In the genomic region with DNA sequence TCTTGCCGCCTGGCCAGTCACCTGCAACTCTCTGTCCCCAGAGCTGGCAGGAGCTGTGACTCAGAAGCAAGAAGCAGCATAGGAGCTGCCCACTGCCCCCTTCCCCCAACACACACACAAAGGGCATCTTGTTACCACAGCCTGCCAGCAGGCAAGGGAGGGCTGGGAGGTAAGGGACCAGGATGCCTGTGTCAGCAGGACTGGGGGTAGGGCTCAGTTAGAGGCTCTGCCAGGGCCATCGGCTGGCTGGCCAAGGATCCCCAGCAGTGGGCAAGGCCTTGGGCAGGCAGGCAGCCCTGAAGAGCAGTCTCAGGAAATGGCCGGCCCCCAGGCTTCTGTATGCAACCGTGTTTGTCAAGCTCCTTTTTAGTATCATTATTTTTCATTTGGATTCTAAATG, we compare ENCODE assay signal across 7 mouse cellular contexts.
DNase-seq lines count a peak whose midpoint lies in the region; ATAC-seq lines count a peak whose summit lies in the region.

No protein-coding gene starts in this region.

- no peaks in the 10 kb centered on the region for H3K36me3 ChIP-seq in hindbrain, embryonic 14.5 days (replicated peaks; ENCODE audit: control insufficient read depth, insufficient read depth)

- H3K4me2 ChIP-seq in hindbrain, embryonic 14.5 days (replicated peaks) = no peak overlapping the region

- H3K4me1 ChIP-seq in hindbrain, embryonic 14.5 days (replicated peaks; ENCODE audit: control insufficient read depth, insufficient read depth, low read length) = peaks cover 29% of the 10 kb centered on the region; the same call in 1 of the 2 replicates

- 37% methylated on average over 4 of the region's 4 CpGs for WGBS in hindbrain, embryonic 14.5 days

- peak; percentile 87 to 90 for DNase-seq in adrenal gland, adult (ENCODE audit: inconsistent age in 2 of 2, low spot score in 1 of 2)
- DNase-seq in cerebellum, adult 11-12 months = peak; percentile 90
- DNase-seq in hindbrain, embryonic 14.5 days (ENCODE audit: low spot score) = peak; percentile 33
- DNase-seq in left cerebral cortex, adult 18-20 months (ENCODE audit: low spot score in 2 of 2) = peak; percentile 20 to 33
- peak; percentile 42 for DNase-seq in retina, embryonic 14.5 days (ENCODE audit: low spot score)
- no peak for DNase-seq in c-Kit-positive CD71-positive TER-119-positive erythroid progenitor cells, embryonic 14.5 days (ENCODE audit: low spot score)

- H3K27ac ChIP-seq in hindbrain, embryonic 14.5 days = peak overlapping the region; percentile 63

- peak overlapping the region; percentile 39; the same call in 1 of the 2 replicates for H3K9ac ChIP-seq in hindbrain, embryonic 14.5 days

- ATAC-seq in frontal cortex, adult (ENCODE audit: low TSS enrichment) = peak; percentile 72
- peak; percentile 80; the same call in 1 of the 2 replicates for ATAC-seq in hindbrain, embryonic 14.5 days (ENCODE audit: low FRiP score)

- H3K4me3 ChIP-seq in hindbrain, embryonic 14.5 days (replicated peaks; ENCODE audit: low read length) = no peak overlapping the region

- H3K27me3 ChIP-seq in hindbrain, embryonic 14.5 days (ENCODE audit: control insufficient read depth, insufficient read depth, low read length) = no peaks in the 10 kb centered on the region

- H3K9me3 ChIP-seq in hindbrain, embryonic 14.5 days (ENCODE audit: control insufficient read depth, low read length) = no peaks in the 10 kb centered on the region
